Mouse (Mus musculus): ENCODE results near the gene Hepacam2.
"Not testable (repeated sequence)": the region's sequence is repeated elsewhere in the genome, so short reads cannot be mapped to it uniquely, and the experiment has no call there.

- TF ChIP-seq POLR2A (IDR thresholded peaks at IDR 0.05; ENCODE audit: low read depth, low read length); CTCF (IDR thresholded peaks at IDR 0.05; ENCODE audit: extremely low read depth, insufficient read length, insufficient replicate concordance, low read depth, low read length): not testable (repeated sequence)
Measured at GRCm38 (mm10) chr6:3425333-3425732, 72.8 kb downstream of the Hepacam2 start.

Data from small intestine, adult 2 months (tissue).